Mouse (Mus musculus) kidney, adult 11 months (tissue): ENCODE results near the gene 1700003E16Rik.
A peak's percentile ranks its signal among the peaks of the same experiment; 100 is the strongest.

Source experiments
- DNase-seq: peaks from one replicate; pipeline ENCODE4 v3.0.0; 2022

1700003E16Rik gene

GRCm38 (mm10) chr6:83156259-83156684, at the start of gene 1700003E16Rik, which contains the start of gene Wdr54:
1700003E16Rik (plus strand) TSS chr6:83156404.
Wdr54 (minus strand) TSS chr6:83156397.
- no peak for DNase-seq

GRCm38 (mm10) chr6:83107566-83108400, 48.4 kb upstream of the 1700003E16Rik start:
- DNase-seq: peak; percentile 71

- DNase-seq: peak; percentile 79
Observed at GRCm38 (mm10) chr6:83108762-83109668, 47.2 kb upstream of the 1700003E16Rik start, which contains the start of gene Mrpl53. Mrpl53 (plus strand) TSS chr6:83109040.

GRCm38 (mm10) chr6:83111510-83112136, 44.6 kb upstream of the 1700003E16Rik start:
- no peak for DNase-seq

- DNase-seq: peak; percentile 90
Observed at GRCm38 (mm10) chr6:83115011-83115671, 41.1 kb upstream of the 1700003E16Rik start, which contains the start of gene Mogs. Mogs (plus strand) TSS chr6:83115496.

- no peak for DNase-seq
Observed at GRCm38 (mm10) chr6:83115682-83116372, 40.4 kb upstream of the 1700003E16Rik start.

GRCm38 (mm10) chr6:83116373-83117164, 39.6 kb upstream of the 1700003E16Rik start:
- no peak for DNase-seq

GRCm38 (mm10) chr6:83117165-83117438, 39.1 kb upstream of the 1700003E16Rik start:
- no peak for DNase-seq

- no peak for DNase-seq
Observed at GRCm38 (mm10) chr6:83117616-83118015, 38.6 kb upstream of the 1700003E16Rik start.

- DNase-seq: no peak
Observed at GRCm38 (mm10) chr6:83118369-83118768, 37.8 kb upstream of the 1700003E16Rik start.

- DNase-seq: no peak
Observed at GRCm38 (mm10) chr6:83118825-83119733, 37.1 kb upstream of the 1700003E16Rik start.

GRCm38 (mm10) chr6:83119734-83120051, 36.5 kb upstream of the 1700003E16Rik start:
- peak; percentile 47 for DNase-seq

- DNase-seq: peak; percentile 99
Observed at GRCm38 (mm10) chr6:83120930-83121862, 35.0 kb upstream of the 1700003E16Rik start, which contains the start of gene Wbp1. Wbp1 (minus strand) TSS chr6:83121559.

- DNase-seq: no peak
Observed at GRCm38 (mm10) chr6:83121863-83122710, 34.1 kb upstream of the 1700003E16Rik start.

GRCm38 (mm10) chr6:83122961-83123360, 33.2 kb upstream of the 1700003E16Rik start:
- no peak for DNase-seq

GRCm38 (mm10) chr6:83124851-83125312, 31.3 kb upstream of the 1700003E16Rik start:
- DNase-seq: peak; percentile 93

- no peak for DNase-seq
Observed at GRCm38 (mm10) chr6:83125331-83125730, 30.9 kb upstream of the 1700003E16Rik start, which contains the start of gene Ino80b. Ino80b (minus strand) TSS chr6:83125431.
